Mouse (Mus musculus) retina, postnatal 7 days (tissue): ENCODE data around the gene Smad9.

ENCODE experiments used
- DNase-seq: peaks from one replicate; pipeline ENCODE4 v3.0.0-alpha.2; 2012; ENCODE audit warnings: low read depth, low spot score

Smad9 gene

DNA sequence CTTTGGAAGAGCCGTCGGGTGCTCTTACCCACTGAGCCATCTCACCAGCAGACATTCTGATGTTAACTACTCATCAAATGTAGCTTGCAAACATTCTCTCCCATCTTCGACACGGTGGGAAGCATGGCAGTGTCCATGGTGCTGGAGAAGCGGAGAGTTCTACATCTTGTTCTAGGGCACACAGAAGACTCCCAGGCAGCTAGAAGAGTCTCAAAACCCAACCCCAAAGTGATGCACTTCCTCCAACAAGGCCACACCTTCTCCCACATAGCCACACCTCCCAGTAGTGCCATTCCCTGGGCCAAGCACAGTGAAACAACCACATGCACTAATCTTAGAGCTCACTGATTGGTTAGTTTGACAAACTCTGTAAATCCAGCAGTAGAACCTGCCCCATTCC lies 53.7 kb downstream of the Smad9 start:
- no peak for DNase-seq

DNA sequence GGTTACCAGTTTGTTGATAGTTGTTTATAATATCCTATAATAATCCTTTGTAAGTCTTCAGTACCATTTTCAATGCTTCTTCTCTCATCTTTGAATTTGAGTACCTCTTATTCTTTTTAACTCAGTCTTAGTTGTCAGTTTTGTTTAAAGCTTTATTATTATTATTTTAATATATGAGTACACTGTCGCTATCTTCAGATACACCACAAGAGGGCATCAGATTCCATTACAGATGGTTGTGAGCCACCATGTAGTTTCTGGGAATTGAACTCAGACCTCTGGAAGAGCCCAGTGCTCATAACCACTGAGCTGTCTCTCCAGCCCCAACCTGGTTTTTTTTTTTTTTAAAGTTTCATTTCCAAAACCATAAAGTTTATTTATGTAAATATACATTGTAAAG lies 56.2 kb downstream of the Smad9 start:
- no peak for DNase-seq

DNA sequence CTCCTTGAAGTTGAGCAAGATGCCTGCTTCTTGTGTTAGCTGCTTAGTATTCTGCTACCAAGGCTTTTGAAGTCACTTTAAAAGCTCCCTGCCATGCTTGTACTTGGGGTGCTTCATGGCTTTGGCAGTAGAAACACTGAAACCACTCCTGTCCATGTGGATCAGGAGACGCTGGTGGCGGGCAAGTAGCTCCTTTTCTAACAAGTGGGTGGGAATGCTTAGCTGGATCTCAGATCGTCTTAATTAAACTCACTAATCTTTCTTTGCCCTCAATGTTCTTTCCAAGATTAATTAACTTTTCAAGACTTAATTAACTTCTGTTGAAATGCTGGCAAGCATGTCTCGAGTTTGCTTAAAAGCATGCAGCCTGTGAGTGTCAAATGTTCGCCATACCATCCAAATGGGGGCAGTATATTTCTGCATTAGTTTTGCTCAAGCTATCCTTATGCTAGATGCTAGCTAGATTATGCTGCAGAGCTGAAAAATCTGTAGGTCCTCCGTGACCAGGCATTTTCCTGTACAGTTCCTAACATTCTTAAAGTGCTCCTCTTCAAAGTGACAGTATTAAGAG lies 58.1 kb downstream of the Smad9 start:
- no peak for DNase-seq

DNA sequence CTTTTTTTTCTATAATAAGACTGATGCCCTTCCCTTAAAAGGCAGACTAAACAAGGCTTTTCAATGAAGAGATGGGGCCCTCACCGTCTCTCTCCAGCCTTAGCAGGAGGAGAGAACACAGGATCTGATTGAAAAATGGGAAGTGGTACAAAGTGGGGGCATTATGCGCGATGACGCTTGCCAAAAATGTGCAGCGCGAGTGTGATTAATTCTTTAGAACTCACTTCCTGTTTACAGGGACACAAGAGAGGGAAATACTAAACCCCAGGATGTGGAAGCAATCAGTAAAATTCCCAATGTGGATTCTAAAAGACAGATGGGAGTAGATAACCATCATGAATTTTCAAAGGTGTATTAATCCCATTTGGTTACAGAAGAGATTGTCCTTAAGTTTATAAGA lies 59.2 kb downstream of the Smad9 start:
- no peak for DNase-seq

DNA sequence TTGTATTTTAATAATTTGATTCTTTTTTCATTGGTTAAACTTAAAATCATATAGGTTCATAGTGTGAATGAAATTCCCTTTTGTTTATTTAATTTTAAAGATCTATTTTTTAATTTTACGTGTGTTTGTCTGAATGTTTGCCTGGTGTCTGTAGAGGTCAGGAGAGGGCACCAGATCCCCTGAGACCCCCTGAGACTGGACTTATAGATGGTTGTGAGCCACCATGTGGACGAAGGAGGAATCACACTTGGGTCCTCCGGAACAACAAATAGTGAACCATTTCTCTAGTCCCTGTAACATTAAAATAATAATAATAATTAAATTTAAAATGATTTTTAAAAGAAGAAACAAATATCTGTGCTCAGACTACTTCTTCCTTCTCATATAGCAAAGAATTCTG lies 59.9 kb downstream of the Smad9 start:
- DNase-seq = peak; percentile 44

DNA sequence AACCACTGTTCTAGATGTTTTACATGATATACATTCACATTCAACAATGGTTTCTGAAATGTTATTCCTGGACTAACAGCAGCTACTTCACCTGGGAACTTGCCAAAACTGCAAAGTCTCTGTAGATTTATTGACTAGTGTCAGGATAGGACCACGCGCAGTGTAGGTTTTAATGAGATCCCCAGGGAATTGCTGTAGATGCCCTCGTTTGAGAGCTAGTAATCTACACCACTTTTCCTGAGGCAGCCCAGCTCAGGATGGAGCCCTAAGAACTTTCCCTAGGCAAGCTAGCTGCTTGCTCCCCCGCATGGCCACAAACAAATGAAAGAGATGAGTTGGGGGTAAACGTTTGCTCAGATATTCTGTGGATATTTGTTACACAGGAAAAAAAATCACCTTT lies 67.1 kb downstream of the Smad9 start:
- DNase-seq = no peak

DNA sequence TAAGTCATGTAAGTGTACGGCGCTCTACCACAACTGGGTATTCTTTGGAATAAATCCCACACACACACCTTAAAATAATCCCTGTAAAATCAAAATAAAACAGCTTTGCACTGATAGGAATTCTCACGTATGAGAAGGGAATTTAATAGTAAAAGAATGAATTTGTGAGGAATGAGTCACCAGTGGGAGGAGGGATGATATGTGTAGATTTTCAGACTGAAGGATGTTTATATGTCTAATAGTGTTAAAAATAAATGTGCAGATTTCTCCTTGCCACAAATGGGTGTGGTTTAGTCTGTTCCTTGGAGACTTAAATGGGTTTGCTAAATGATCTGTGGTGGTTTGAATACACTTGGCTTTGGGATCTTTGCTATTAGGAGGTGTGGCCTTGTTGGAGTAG lies 77.1 kb downstream of the Smad9 start:
- no peak for DNase-seq

DNA sequence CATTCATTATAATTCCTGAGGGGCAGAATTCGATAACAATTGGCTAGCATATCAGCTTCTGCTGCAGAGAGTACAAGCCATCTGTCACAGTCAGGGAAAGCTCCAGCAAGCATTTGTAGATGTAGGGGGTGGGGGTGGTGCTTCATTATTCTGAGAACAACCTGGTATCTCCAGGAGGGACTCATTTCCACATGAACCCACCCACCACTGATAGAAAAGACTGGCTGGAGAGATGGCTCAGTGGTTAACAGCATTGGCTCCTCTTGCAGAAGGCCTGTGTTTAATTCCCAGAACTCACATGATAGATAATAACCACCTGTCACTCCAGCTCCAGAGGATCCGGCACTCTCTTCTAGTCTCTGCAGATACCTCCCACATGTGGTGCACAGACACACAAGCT lies 80.0 kb downstream of the Smad9 start:
- no peak for DNase-seq
